Mouse (Mus musculus): ENCODE data around the gene Ppp1r27.
"Not testable (repeated sequence)": the region's sequence is repeated elsewhere in the genome, so short reads cannot be mapped to it uniquely, and the experiment has no call there.

The Ppp1r27 gene

DNA sequence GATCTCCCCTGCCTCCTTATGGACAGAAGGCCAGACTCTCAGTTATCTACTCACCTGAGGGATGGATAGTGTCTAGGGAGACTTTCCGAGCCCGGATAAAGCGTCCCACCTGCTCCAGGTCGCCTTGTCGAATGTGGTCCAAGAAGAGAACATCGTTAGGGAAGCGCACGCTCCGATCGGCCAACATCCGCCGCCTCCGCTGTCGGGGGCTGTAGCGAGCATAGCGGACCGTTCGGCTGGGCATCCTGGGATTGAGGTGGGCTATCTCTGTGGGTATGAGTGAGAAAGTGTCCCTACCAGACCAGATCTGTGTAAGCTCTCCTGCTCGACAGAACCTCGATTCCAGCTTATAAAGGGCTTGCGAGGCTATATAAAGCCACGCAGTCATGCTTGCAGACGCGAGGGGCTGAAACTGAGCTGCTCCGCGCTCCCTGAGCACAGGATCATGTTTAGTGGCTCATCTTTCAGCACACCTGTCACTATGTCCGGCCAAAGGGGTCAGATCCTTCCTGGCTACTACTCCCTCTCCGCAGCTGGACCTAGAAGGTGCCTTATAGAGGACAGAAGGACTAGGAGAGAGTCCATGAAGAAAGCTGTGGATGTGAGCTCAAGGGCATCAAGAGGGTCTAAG is at the start of gene Ppp1r27:
Gene Ppp1r27 (minus strand): TSS at position 323 of the 631 bp plus-strand sequence.
- no peak for DNase-seq (ENCODE audit: low read depth)

DNA sequence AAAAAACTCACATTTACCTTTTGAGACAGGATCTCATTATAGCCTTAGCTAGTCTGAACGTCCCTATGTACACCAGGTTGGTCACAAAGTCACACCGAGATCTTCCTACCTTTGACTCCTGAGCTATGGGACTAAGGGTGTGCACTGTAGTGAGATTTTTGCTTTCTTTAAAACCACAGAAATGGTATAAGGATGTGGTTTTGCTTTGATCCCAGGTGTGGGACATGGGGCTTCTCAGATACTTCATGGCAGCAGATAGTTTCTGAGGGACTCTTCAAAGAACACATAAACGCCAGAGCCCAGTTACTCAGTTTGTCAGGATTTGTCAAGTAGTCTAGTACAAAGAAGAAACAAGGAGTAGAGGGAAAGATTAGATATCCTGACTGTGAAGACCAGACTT is 49.8 kb upstream of the Ppp1r27 start:
- peak; percentile 72 for DNase-seq (ENCODE audit: low read depth)

GRCm38 (mm10) chr11:120598990-120599549 is 48.1 kb upstream of the Ppp1r27 start:
- DNase-seq (ENCODE audit: low read depth): no peak

- peak; percentile 98 for DNase-seq (ENCODE audit: low read depth)
Measured at GRCm38 (mm10) chr11:120598283-120598989, 47.5 kb upstream of the Ppp1r27 start, which contains the start of the genes Alyref and Anapc11. Alyref (minus strand) TSS chr11:120598365. Anapc11 (plus strand) TSS chr11:120598421.

GRCm38 (mm10) chr11:120597240-120598235 is 46.6 kb upstream of the Ppp1r27 start:
- DNase-seq (ENCODE audit: low read depth): peak; percentile 61

DNA sequence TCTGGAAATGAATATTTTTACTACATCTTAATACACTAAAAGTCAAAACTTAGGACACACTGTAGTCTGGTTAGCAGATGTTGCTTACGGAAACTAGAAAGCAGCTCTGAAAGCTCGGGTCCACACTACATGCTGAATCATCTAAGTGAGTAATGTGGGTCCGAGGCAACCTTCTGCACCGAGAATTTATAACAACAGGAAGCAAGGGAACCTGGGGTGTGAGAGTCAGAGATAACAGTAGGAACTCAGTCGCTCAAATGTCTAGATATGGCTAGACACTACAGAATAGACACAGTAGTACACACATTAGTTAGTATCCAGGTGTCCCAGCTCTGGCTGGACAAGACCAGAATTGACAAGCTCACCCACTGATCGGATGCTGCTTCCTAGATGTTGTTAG is 37.6 kb upstream of the Ppp1r27 start:
- DNase-seq (ENCODE audit: low read depth): no peak

- DNase-seq (ENCODE audit: low read depth): no peak
Measured at GRCm38 (mm10) chr11:120583937-120584336, 33.0 kb upstream of the Ppp1r27 start.

GRCm38 (mm10) chr11:120582982-120583293 is 32.0 kb upstream of the Ppp1r27 start:
- not testable (repeated sequence) for DNase-seq (ENCODE audit: low read depth)

DNA sequence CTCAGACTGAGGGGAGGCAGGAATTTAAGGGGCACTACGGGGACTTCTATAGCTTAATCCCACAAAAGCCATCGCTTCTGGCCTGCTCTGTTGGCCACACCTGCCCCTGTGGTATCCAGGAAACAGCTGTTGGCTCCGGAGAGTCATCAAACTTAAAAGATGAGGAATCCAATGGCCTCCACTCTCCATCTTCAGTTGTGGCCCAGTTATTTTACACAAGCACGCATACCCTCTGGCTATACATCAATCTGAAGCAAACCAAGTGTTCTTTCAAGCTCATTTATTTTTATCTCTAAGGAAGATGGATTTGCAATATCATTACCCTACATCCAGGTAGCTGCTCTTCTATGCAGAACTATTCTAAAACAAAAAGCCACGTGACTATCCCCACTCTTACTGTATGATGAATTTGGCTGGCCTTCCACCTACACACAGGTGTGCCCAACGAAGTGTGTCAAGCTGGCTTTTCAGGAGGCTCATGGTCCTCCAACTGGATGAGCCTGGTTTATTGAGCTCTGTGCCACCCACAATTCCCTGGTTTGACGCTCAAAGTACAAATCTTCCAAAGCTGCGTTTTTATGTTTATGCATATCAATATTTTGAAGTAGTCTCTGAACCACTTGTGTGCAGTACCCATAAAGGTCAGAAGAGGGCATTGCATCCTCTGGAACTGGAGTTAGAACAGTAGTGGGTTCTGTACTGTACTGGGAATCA is 31.5 kb upstream of the Ppp1r27 start:
- DNase-seq (ENCODE audit: low read depth): peak; percentile 85

DNA sequence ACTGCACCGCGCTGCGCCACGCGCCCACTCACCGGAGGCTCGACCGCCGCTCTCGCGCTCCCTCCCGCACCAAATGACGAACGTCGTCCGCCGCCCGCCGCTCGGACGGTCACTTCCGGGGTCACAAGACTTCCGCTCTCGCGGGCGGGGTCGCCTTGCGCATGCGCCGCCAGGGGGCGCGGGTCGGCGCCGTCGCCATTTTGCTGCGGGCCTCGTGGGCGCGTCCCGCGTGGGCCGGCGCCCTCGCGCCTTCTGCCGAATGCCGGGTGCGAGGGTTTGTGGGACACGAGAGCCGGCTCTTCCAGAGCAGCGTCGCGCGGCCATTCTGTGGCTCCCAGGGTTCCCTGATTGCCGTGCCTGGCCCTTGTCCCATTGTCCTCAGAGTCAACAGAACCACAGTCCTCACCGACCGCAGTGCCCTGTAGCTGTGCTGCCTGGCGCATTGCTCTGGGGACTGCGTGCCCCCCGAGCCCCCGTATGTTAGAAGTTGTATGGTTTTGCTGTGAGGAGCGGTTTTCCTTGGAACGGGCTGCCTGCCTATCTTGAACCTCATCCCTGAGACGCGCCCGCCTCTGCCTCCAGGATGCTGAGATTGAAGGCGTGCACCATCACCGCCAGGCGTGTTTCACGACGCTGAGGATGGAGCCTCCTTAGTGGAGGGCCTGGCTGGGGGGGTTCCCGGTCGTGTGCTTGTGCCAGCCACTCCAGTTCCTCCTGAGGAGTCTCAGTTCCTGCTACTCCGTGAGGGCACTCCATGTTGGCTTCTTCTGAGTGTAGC is 30.7 kb upstream of the Ppp1r27 start, which contains the start of gene Arhgdia:
Gene Arhgdia (minus strand): TSS at position 135 of the 778 bp plus-strand sequence.
- peak; percentile 93 for DNase-seq (ENCODE audit: low read depth)

GRCm38 (mm10) chr11:120580871-120581331 is 30.0 kb upstream of the Ppp1r27 start:
- DNase-seq (ENCODE audit: low read depth): peak; percentile 68

DNA sequence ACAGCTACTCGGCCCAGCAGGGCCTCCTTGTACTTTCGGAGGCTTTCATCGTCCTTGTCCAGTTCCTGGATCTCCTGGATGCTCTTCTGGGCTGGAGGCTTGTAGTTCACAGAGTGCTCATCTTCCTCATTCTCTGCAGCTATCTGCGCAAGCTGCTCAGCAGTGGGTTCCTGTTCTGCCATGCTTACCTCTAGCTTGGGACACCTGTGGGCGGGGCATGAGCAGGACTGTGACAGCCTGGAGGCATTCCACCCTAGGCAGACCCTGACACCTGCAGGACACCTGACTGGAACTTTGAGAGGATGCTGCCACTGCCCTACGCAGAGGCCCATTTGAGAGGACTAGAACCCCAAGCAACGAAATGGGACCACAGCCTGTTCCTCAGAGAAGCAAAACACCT is 29.3 kb upstream of the Ppp1r27 start:
- DNase-seq (ENCODE audit: low read depth): peak; percentile 60

DNA sequence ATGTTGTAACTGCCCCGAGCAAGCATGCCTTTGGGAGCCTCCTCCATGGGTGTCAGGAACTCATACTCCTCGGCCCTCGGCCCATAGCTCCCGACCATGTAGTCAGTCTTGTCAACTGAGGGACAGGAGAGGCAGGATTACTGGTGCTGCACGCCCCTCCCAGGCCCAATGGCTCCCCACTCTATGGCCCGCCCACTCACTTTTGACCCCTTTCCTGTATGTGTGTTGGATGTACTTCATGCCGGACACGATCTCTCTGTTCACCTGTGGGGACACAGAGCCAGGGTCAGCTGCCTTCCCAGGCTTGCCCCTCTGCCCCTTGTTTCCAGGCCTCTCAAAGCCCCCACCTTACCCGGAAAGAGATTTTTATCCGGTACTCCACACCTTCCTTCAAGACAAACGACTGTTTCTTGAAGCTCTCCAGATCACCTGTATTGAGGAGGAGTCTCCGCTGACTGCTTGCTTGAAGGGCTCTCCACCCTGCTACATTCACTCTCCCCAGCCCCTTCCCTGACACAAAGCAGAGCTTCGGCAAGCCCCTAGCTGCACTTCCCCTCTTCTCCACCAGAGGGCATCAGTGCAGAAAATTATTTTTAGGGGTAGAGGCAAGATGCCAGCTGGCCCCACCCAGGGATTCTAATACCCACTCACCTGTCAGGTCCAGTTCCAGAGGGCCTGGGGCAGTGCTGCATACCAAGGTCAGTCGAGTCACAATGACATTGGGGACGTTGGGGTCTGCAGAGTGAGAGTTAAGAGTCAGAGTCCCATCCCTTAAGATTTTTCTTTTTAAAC is 28.6 kb upstream of the Ppp1r27 start:
- peak; percentile 91 for DNase-seq (ENCODE audit: low read depth)

DNA sequence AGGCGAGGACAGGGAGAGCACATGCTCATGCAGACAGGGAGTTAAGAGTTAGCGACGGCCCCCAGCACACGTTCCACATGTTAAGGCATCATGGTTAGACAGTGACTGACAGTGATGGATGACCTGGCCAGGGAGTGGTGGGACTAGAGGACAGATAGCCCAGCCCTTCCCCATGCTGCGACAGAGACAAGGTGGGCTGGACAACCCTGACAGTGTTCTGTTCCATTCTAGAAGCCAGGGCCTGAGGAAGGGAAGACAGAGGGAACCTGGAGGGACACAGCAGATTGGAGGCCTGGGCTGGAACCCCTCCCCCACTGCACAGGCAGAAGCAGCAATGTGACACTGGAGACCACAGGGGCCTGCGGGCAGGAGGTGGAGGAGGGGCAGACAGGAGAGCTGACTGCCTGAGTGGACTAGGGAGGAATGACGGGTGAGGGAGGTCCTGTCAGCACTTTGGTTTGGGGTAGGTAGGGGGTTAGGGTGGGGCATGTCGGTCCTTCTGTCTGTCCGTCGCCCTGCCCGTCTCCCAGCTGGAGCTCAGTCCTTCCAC is 27.8 kb upstream of the Ppp1r27 start:
- no peak for DNase-seq (ENCODE audit: low read depth)

- DNase-seq (ENCODE audit: low read depth): no peak
Measured at GRCm38 (mm10) chr11:120578024-120578693, 27.2 kb upstream of the Ppp1r27 start.

GRCm38 (mm10) chr11:120577211-120578023 is 26.5 kb upstream of the Ppp1r27 start:
- peak; percentile 70 for DNase-seq (ENCODE audit: low read depth)

- DNase-seq (ENCODE audit: low read depth): no peak
Measured at GRCm38 (mm10) chr11:120576365-120576981, 25.5 kb upstream of the Ppp1r27 start.
